Mouse (Mus musculus) spleen, adult 12 weeks (tissue): ENCODE results near the gene Sgcd.
"Not testable (repeated sequence)": the region's sequence is repeated elsewhere in the genome, so short reads cannot be mapped to it uniquely, and the experiment has no call there.

ENCODE experiments used
- DNase-seq: peaks from one replicate; pipeline ENCODE4 v3.0.0; 2022; ENCODE audit warnings: low spot score

The Sgcd gene

DNA sequence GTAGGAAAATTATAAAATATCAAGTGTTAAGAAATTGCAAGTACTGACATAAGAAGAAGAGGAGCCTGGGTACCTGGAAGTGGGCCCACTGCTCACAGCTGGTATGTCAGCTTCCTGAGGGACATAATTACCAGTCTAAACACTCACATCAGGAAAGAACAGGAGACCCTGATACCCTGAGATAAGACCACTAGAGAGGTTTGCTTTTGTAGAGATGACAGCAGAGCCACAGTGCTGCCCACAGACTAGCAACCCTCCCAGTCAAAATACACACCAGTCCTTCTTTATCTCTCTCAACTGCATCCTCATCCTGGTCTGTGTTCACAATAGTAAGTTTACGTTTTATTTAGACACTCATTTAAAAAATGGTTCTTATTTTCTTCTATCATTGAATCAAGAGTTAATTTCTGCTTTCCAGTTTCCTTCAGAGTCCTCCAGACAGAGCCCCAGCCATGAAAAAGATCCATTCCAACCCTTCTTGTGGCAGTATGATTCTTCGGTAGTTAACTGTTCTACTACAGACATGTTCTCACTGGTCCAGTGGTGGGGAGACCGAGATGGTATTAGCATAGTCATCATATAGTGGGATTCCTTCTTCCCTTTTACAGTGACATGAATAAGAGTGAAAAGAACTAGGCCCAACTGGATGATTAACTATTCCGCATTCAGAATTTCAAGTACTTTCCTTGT, 211.4 kb downstream of the Sgcd start:
- DNase-seq: no peak

DNA sequence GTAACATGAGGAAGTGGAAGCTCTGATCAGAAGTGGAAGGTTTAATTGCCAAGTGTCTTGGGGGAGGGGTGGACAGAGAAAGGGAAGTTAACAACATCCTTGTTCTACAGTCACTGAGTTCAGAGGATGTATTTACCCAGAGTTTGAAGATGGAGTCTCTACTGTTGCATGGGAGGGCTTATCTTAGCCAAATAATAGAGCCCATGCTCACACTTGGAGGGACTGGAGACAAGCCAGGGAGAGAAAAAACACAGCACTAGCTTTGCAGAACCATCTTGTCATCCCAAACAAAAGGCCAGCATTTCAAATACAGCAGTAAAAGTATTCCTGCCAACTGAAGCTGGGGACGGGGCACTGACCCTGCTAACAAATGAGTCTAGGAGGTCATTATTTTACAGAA, 212.8 kb downstream of the Sgcd start:
- no peak for DNase-seq

GRCm38 (mm10) chr11:47765859-47766258, 222.9 kb downstream of the Sgcd start:
- no peak for DNase-seq

DNA sequence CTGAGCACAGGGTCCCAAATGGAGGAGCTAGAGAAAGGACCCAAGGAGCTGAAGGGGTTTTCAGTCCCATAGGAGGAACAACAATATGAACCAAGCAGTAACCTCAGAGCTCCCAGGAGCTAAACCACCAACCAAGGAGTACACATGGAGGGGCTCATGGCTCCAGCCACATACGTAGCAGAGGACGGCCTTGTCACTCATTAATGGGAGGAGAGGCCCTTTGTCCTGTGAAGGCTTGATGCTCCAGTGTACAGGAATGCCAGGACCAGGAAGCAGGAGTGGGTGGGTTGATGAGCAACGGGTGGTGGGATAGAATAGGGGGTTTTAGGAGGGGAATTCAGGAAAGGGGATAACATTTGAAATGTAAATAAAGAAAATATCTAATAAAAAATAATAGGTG, 225.2 kb downstream of the Sgcd start:
- DNase-seq: not testable (repeated sequence)

DNA sequence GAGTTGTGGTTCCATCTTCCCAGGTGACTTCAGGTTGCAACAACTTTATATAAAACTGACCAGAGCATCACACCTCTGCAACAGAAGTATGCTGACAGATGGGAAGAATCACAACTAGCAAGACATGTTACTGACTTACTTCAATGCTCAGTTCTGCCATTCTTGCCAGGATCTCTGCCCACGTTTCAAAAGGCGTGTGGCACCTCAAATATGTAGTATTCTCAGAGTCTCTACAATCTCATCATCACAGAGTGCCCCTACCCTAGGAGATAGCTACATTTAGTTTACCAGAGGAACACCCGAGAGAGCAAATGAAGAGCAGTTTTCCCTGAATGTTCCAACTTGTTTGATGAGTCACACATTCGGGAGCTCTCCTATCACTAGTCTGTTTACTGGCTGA, 229.8 kb downstream of the Sgcd start:
- DNase-seq: no peak

- no peak for DNase-seq
Measured at GRCm38 (mm10) chr11:47742806-47743205, 246.0 kb downstream of the Sgcd start.

DNA sequence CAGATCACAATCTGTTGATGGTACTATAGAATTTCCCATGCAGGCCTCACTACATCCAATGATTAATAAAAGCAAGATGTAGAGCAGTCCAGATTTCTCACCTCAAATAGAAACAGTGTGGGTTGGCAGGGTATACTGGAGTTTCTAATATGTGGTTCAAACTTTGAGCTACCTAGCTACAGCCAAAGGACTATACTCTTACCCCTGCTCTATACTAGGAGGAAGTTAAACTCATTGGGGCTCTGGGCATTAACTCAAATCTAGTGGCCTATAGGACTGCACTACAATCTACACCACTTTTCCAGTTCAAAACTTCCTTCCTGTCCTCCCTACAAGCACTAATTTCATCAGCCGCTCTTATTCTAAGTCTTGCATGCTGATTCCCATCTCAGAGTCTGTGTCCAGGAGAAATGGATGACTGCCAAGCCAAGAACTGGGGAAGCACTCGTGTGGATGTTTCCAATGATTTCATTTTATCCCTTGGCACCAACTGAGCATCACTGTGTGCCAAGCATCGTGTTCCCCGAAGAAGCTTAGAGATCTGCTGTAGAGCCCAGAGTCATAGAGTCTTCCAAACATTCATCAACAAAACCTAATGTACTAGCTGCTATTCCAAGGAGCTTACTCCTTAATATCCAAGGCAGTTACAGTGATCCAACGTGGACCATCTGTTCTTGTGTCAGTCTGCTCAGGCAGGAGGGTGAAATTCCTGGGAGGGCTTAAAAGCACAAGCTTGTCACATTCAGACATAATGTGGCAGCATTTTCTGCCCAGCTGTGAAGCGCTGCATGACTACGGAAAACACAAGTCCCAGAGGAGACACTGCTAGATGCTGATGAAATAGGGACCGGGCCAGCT, 283.6 kb downstream of the Sgcd start:
- DNase-seq: no peak

DNA sequence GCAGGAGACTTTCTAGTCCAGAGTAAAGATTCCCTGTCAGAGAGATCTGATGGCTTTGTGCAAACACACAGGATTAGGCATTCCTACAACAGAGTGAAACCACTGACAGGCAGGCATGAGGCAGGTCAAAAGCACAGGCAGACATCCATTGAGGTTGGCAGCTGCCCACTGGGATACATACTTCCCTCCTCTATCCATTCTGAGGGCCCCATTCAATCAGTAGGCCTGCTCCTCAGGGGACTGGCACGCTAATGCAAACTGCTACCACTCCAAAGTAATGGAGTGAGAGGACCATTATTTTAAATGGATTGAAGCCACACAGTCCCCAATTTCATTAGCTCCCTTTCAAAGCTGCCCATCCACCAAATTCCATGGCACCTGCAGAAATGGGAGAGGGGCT, 293.2 kb downstream of the Sgcd start:
- no peak for DNase-seq

GRCm38 (mm10) chr11:47658135-47658534, 330.6 kb downstream of the Sgcd start:
- DNase-seq: no peak

DNA sequence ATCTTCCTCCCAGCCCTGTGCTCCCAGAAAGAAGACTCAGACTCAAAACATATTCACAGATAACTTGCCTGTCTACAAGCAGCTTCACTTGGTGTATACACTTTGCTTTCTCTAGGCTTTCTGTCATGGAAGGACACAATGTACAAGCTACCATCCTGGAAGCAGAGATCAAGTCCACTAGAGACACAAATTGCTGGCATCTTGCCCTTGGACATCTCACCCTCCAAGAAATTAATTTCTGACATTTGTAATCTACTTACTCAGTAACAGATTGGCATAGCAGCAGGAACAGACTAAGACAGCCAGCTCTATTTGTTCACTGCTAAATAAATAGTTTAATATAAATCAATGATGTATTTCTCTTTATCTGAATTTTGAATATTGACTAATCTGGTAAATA, 342.9 kb downstream of the Sgcd start:
- no peak for DNase-seq

DNA sequence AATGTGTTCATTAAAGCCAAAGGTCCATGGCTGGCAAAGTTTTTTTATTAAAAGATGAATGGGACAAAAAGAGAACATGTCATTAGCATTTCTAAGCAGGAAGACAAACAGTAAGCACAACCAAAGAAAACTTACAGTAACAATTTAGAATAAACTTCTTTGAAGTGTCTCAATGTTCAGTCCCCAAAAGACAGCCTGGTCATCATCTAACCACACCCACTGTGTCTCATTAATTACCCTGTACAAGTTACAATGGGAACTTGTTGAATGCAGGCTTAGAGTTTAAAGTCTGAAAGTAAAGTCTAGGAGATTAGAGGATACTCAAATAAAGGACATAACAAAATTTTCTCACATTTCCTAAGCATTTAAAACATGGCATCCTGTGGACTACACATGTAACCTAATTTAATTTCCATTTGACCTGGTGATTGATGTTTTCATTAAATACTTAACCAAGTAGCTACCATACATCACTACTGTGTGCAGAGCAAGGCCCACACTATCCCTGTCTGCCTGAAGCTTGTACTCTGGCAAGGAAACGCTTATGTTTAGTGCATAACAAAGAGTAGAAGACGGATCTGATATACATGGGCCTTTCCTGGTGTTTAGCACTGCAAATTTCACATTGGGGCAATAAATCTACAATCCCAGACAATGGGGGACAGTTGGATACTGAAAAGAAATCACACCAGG, 347.1 kb downstream of the Sgcd start:
- no peak for DNase-seq

GRCm38 (mm10) chr11:47640556-47640955, 348.2 kb downstream of the Sgcd start:
- DNase-seq: no peak

DNA sequence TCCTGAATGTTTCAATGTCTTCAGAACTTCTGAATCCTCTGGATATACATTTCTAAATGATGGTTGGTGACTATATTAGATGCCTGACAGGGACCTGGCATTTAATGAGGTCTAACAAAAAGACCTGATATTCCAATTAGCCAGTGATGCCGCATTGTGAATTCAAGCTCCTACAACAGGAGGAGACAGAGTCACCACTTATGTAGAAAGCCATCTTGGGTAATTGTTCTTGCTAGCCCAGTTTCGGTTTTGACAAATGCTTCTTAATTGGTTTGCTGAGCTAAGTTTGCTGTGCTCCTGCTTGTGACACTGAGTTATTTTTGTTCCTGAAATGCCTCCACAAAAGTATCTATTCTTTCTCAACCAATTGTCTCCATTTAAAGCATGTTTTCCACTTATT, 358.6 kb downstream of the Sgcd start:
- no peak for DNase-seq

DNA sequence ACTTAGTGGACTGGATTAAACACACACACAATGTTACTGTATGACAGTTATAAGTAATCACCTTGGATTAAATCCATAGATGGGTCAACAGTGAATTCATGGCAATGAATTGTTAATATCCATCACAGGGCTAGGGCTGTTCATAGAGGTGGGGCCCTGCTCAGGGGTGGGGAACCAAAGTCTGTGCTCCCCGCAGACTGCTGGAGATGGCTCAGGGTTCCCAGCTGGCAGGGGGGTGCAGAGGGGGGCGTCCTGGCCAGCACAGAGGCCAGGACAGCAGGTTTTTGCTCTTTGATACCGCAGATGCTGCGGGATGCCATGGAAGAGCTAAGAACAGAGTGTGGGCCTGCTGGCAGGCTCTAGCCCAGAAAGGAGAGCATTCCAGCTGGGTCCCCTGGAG, 378.9 kb downstream of the Sgcd start:
- DNase-seq: no peak

DNA sequence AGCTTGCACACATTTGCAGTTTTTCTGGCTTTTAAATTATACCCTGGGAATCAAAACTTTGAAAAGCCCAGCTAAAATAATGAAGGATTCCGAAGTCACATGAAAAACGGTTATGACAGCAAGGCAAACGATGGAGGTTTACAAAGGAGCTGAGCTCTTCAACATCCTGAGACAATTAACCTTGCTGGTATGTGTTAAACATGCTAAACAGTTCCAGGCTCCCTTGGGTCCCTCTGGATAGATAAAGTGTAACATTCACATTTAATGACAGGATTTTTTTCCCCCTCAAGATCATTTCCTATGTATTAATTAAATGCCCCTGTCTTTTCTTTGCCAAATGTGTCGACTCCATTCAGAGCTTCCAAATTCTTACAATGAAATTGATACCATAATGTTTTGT, 414.1 kb downstream of the Sgcd start:
- DNase-seq: no peak

- no peak for DNase-seq
Measured at GRCm38 (mm10) chr11:47568488-47568887, 420.3 kb downstream of the Sgcd start.

DNA sequence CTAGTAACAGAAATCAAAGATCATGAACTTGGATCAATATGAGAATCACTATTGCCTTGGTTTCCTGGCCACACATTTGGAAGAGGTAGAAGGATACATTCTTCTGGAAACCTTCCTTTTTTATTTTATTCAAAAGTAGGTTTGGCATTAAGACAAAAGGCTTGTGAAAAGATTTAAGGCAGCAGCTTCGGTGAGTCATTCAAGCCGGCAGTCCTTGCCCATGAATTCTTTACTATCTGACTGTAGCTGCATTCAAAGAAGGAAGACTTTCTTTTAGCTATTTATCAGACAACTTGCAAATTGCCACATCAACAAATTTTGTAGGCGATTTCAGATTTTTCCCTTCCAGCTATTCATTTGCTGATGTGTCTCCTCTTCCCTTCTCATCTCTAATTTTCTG, 422.6 kb downstream of the Sgcd start:
- DNase-seq: no peak

GRCm38 (mm10) chr11:47524845-47525244, 463.9 kb downstream of the Sgcd start:
- no peak for DNase-seq

DNA sequence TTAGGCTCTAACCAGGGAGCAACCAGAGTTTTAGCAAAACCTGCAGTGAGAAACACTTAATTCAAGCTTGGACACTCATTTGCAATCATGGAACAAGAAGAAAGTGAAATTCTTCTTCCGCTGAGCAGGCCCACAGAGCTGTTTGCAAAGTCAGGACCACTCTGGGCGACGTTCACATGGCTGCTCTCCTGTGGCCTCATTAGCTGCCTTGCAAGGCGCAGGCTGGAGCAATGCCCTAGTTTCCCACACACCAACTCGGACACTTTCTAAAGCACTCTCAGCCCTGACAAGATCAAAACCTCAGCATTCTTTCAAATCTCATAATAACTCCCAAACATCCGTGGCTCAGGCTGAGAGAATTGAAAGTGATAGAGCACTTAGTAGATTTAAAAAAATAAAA, 480.7 kb downstream of the Sgcd start:
- no peak for DNase-seq

GRCm38 (mm10) chr11:47503236-47503635, 485.5 kb downstream of the Sgcd start:
- not testable (repeated sequence) for DNase-seq

GRCm38 (mm10) chr11:47473493-47474230, 515.1 kb downstream of the Sgcd start:
- no peak for DNase-seq

- DNase-seq: not testable (repeated sequence)
Measured at GRCm38 (mm10) chr11:47460700-47461099, 528.1 kb downstream of the Sgcd start.
